Mouse (Mus musculus): ENCODE data around the gene Ppp1r3d.

The Ppp1r3d gene

GRCm38 (mm10) chr2:178414261-178415149 is at the start of gene Ppp1r3d, which contains the start of gene Fam217b:
TSS of gene Ppp1r3d (minus strand) at chr2:178414472.
TSS of gene Fam217b (plus strand) at chr2:178414524.
- peak; percentile 55 for DNase-seq

DNA sequence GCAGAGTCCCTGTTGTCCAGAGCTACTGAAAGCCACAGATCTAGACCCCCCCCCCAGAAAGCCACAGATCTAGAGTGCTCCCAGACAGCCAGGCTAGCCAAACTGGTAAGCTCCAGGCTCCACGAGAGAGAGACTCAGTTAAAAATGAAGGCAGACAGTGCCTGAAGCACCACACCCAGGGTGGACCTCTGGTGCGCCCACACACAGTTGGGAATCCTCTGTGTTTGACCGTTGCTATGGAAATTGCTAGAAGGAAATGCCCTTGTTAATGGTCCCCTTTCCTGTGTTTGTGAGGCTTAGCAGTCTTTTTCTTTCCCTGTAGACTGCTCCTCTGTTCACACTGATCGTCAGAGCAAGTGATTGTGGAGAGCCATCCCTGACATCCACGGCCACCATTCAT is 46.1 kb upstream of the Ppp1r3d start:
- DNase-seq: no peak

- no peak for DNase-seq
Measured at GRCm38 (mm10) chr2:178457414-178457813, 43.1 kb upstream of the Ppp1r3d start.

DNA sequence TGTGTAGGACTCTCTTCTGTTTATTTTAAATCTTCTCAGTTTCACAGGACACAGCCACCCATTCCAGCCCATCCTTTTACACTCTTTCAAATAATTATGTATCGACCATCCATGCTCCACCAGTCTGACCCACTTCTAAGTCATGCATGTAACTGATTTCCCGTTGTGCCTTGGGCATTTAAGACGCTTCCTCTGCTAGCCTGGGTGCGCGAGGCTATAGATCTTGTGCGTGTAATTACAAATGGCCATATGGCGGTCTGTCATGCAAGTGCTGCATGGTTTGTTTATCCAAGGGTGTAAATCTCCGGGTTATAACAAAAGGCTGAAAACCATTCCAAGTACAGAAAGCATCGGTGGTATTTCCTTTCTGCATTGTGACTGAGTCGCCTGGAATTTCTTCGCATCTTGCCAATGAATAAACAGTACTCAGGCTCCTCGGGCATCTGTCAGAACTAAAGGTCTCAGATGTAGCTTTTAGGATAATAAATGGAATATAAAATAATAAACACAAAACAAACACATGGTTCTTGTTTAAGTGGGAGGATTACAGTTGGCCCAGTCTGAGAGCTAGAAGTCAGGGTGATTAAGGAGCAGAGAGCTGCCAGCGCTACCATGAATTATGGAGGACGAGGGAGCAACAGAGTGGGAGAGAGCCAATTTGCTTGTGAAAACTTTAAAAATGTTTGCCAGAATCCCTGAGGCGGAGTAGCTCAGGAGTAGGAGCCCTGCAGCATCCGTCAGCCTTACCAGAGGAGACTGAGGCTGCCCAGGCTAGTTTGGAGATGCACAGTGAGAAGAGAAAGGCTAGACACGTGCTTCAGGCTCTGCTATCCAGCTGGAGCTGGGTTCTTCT is 40.6 kb upstream of the Ppp1r3d start:
- no peak for DNase-seq

DNA sequence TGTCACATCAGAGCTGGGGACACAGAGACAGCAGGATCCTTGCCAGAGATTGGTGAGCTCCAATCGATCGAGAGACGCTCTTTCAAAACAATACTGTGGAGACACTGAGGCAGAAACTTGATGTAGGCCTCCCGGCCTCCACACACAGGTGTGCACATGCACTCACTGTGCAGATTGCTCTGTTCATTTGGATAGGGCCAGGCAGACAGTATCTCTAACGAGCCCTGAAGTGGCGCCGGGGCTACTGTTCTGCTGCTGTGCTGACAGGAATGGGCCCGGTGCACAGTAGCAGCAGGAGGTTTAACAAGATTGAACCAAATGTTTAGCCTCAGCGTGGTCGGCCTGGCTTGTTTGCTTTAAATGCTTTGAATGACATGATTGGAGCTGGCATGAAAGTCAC is 36.7 kb upstream of the Ppp1r3d start:
- no peak for DNase-seq

DNA sequence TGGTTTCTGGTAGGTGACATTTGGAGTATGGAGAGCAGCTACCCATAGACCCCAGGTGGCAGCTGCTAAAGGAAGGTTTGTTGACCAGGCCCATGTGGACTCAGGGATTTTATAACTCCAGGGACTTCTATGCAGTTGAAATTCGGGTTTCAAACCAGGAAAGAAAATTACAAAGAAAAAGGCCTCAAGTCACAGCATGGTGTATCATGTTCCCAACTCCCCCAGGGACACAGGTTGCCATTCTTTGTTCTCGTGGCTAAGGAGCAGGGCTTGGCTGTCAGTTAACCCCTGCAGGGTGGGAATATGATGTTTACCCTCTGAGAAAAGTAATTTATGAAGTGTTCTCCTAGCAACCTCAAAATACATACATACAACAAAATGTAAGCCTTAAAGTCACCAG is 36.0 kb upstream of the Ppp1r3d start:
- no peak for DNase-seq

- no peak for DNase-seq
Measured at GRCm38 (mm10) chr2:178449386-178449785, 35.1 kb upstream of the Ppp1r3d start.

DNA sequence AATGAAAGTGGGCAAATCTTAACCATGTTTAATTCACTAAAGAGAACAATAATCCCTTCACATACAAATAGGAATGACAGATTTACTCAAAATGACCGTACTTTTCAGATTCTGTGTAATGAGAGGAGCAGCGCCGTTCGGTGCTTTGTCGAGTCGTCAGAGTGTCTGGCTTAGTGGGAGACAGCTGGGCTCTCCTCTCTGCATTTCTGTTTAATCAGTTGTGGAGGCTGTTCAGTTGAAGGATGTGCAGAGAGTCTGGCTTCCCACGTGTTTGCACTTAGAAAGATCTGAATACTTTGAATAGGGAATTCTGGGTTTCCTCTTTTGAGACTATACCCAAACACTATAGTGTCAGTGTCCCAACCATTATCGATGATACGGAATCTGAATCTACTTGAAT is 23.0 kb upstream of the Ppp1r3d start:
- no peak for DNase-seq

DNA sequence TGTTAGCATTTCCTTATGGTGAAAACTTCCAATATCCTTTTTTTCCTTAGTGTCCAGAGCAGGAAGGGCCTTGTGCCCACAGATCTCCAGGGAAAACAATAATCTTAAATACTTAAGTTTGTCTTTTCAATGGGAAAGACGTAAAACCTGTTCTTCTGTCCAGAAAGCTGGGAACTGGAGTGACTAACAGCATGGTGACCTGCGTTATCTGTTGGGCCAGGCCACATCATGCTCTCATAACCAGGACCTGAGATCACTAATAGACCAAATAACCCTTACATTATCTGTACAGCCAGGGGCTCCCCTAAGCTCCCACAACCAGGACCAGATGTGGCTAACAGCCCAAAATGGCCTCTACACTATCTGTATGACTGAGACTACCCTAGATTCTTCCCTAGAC is 19.6 kb upstream of the Ppp1r3d start:
- no peak for DNase-seq

- DNase-seq: no peak
Measured at GRCm38 (mm10) chr2:178433495-178433894, 19.2 kb upstream of the Ppp1r3d start.

DNA sequence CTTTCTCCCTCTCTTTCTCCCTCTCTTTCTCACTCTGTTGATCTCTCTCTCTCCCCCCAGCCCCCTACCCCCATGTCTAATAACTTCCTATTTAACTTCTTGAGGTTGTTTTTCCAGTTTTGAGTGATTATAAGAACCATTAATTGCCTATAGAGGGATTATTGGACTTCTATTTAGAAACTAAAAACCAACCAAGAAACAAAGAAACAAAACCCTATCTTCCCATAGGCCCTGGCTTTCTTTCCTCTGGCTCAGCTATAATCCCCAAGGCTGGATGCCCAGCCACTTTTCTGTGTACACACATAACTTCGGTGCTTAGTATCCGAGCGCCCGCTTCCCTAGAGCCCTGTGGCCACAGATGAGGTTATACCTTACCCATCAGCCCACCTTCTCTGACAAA is 16.0 kb upstream of the Ppp1r3d start, which contains the start of gene Cdh26:
Gene Cdh26, plus strand, starts transcription at position 301 of the 400 bp plus-strand sequence.
- DNase-seq: no peak

- DNase-seq: no peak
Measured at GRCm38 (mm10) chr2:178429426-178429825, 15.2 kb upstream of the Ppp1r3d start.

DNA sequence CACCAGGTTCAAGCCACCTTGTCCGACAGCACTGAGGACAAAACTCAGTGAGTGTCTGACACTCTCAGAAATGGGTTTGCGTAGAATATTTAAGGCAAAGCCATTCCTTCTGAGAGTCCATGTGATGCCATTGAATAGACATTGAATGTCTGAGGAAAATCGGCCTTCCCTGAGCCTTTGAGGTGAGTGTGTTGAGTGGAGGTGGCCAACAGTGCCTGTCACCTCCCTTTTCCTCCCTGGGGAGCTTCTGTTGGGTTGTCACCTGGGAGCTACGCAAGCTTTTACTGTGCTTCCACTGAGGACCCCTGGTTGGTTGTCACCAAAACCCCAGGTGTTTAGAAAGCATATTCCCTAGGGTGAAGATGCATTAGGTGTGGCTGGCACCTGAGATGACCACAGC is 14.4 kb upstream of the Ppp1r3d start:
- DNase-seq: no peak

DNA sequence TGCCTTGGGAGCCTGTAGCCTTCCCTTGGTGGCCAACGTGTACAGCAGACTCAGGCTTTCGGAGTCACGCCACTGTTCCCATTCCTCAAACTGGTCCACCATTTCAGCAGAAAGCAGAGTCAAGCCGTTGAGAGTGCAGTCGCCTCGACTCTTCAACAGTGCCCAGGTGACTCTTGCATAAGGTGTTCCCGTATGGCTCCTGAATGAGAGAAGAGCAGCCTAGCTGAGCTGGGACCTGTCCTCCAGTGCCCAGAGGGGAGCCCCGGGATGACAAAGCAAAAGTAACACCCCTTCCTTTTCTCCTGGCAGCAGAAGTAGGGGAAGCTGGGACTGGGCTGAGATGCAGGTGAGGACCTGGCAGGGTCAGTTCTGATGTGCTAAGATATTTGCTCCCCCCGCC is 13.9 kb upstream of the Ppp1r3d start:
- no peak for DNase-seq

GRCm38 (mm10) chr2:178427181-178427580 is 12.9 kb upstream of the Ppp1r3d start:
- no peak for DNase-seq

DNA sequence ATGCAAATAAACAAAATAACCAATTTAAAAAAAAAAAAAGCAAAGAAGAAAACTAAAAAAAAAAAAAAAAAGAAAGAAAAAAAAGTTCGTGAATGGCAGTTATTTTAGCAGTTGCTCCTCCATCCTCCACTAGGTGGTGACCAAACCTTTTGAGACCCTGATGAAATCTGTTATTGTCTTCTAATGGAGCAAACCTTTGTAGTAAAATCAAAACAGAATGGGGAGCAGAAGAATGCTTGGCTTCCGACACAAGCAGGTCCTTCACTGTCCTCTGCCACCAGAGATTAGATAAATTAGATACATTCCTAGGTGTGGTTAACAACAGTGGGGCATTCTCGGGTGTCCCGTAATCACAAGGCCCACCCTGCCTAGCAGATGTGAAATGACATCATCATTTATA is 12.0 kb upstream of the Ppp1r3d start:
- no peak for DNase-seq

DNA sequence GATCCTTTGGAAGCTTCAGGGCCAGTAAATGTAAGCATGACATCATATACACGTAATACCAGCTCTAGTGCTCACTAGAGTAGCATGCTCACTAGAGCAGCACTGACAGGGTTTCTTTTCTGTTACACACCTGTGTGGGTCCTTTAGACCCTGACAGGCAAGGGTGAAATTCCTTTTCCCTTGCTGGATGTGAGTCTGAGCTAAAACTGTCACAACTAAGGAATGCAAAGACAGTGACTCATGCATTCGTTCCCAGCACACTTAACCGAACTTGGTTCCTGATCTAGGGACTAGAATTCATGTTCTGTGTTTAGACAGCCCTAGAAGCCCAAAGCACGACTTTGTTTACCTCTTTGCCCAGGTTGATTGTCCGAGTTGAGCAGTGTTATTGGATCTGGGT is 9.0 kb upstream of the Ppp1r3d start:
- no peak for DNase-seq

- no peak for DNase-seq
Measured at GRCm38 (mm10) chr2:178422186-178422585, 7.9 kb upstream of the Ppp1r3d start.

DNA sequence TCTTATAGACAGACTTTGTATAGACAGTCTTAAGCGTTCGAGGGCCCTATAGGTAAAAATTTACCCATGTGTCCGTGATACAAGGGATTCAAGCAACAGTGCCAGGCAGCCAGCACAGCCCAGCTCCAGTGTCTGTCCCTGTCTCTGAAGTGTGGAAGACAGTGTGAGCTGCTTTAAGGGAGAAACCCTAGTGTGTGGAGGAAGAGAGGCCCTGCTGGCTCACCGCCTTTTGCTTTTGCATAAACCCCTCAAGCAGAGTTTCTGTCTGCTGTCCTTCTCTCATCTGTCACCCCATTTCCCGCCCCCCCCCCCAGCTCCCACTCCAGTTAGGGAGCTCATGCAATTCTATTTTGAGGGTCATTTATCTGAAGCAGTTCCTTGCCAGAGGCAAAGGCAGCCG is 7.3 kb upstream of the Ppp1r3d start:
- DNase-seq: no peak

DNA sequence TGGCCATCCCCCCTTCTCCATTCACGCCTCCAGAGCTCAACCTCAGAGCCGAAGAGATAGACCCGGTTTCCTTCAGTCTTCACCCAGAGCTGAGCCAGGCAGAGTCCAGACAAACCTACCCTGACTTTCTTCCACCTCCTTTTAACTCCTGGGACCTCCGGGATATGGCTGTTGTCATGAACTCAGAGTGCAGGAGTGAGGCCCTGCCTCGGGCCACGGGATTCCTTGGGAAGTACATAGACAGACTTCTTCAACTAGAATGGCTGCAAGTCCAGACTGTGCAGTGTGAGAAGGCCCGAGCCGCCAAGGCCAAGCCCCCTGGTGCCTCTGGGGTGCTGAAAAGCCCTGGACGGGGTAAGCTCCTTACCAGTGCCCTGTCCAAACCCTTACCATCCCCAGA is 6.3 kb upstream of the Ppp1r3d start:
- DNase-seq: no peak

GRCm38 (mm10) chr2:178416970-178417369 is 2.7 kb upstream of the Ppp1r3d start:
- no peak for DNase-seq

GRCm38 (mm10) chr2:178416427-178416826 is 2.2 kb upstream of the Ppp1r3d start:
- DNase-seq: peak; percentile 33

DNA sequence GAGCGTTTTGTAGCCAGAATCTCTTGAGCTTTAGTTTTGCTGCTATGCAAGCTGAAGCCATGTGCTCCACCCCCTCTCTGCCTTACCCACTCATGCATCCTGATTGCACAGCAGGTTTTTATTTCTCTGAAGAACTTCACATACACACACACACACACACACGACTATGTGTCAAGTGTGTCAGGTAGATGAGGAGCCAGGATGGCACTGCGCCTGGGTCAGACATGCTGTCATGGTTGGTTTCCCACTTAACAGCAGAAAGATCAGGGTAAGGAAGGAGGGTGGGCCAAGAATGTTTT is 827 bp upstream of the Ppp1r3d start:
- no peak for DNase-seq
